Mouse (Mus musculus) mesoderm, embryonic 11.5 days (tissue): ENCODE results near the gene Rbms2.
"Not testable (repeated sequence)": the region's sequence is repeated elsewhere in the genome, so short reads cannot be mapped to it uniquely, and the experiment has no call there.

Experiments
- DNase-seq: peaks from one replicate; pipeline ENCODE4 v3.0.0-alpha.2; 2012; ENCODE audit warnings: low read depth, low spot score

Gene Rbms2

DNA sequence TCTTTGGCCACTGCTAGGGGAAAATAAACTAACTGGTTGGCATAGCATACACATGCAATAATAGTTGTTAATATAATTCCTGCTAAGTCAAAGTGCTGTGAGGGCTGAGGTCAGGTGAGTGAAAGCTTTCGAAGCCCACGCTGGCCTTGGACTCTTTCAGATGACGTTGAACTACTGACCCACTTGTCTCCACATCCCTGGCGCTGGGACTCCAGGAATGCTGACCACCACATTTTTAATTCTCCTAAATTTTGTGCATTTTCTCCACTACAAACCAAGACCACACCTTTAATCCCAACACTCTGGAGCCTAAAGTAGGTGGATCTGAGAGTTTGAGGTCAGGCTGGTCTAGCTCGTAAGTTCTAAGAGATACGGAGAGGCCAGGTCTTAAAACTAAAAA is 13.0 kb upstream of the Rbms2 start:
- DNase-seq, result no peak

- not testable (repeated sequence) for DNase-seq
Observed at GRCm38 (mm10) chr10:128192030-128192766, 12.1 kb upstream of the Rbms2 start.

DNA sequence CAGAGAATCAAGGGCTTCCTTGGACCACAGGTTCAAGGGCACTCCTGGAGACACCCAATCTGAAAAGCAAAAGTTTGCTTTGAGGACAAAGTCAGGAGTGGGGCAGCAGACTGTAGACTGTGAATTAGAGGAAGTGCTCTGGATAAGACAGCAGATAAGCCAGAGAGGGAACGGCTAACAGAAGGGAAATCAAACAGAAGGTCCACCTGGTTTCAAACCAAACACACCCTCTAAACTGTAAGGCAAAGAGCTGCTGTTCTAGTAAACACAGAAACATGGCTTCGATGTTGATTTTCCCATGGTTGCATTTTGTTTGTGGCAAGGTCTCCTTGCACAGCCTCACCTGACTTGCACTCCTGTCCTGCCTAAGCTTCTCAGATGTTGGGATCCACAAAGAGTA is 11.4 kb upstream of the Rbms2 start:
- no peak for DNase-seq

DNA sequence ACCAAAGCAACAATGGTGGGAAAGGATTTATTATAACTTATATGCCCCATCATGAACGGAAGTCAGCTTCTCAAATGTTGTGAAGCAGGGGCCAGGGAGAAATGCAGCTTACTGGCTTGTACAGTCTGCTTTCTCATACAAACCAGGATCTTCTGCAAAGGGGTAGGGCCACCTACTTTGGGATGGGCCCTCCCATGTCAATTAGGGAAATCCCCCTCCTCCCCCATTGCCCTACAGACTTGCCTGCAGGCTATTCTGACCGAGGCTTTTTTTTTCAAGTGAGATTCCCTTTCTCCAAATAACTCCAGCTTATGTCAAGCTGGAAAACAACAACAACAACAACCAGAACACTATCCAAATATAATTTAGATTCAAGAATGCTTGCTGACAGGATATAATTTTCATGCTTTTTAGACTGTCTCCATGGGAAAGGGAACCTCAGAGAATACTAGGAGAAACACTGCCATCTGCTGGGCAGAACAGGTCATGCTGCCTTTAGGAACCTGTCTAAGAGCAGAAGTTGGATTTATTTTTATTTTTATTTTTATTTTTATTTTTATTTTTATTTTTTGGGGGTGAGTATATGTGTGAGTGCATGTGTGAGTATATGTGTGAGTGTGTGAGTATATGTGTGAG is 8.3 kb upstream of the Rbms2 start:
- peak; percentile 83 for DNase-seq

GRCm38 (mm10) chr10:128187181-128187605 is 7.1 kb upstream of the Rbms2 start:
- DNase-seq, result no peak

DNA sequence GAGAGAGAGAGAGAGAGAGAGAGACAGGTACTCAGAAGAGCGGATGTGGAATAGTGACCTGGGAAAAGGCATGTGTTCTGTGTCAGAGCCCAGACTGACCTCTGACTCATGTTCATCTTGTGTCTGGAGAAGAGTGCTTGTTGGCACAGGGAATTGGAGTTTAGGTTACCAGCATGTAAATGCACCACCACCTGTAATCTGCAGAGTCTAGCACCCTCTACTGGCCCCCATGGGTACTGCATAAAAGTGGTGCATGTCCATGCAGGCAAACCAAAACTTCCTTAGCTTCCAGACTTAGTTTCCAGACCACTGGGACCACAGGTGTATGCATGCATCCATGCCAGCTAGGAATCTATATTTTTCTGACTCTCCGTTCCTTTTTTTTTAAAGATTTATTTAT is 5.9 kb upstream of the Rbms2 start:
- DNase-seq, result peak; percentile 91

GRCm38 (mm10) chr10:128185277-128185940 is 5.3 kb upstream of the Rbms2 start:
- no peak for DNase-seq

- no peak for DNase-seq
Observed at GRCm38 (mm10) chr10:128184296-128184695, 4.2 kb upstream of the Rbms2 start.

- no peak for DNase-seq
Observed at GRCm38 (mm10) chr10:128177316-128177715, 2.8 kb downstream of the Rbms2 start.

GRCm38 (mm10) chr10:128175996-128176755 is 3.9 kb downstream of the Rbms2 start:
- peak; percentile 88 for DNase-seq

GRCm38 (mm10) chr10:128175302-128175701 is 4.8 kb downstream of the Rbms2 start:
- no peak for DNase-seq

- DNase-seq, result not testable (repeated sequence)
Observed at GRCm38 (mm10) chr10:128171348-128171747, 8.7 kb downstream of the Rbms2 start.

DNA sequence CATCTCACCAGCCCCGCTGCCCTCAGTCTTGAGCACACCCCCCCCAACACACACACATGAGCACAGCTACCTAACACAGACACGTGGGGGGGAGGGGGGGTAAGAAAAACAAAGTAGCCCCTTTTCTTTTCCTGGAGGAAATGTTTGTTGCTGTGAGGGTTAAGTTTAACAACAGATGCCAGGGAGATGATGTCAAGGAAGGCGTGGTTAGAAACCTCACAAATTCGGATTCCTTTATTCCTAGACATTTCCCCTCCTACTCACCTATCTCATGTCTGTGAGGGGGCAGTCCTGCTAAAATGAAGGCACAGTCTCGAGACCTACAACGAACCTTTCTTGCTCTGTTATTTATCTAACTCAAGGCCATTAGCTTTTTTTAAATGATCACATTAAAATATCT is 13.0 kb downstream of the Rbms2 start:
- DNase-seq, result no peak

GRCm38 (mm10) chr10:128165726-128166125 is 14.4 kb downstream of the Rbms2 start:
- DNase-seq, result not testable (repeated sequence)

DNA sequence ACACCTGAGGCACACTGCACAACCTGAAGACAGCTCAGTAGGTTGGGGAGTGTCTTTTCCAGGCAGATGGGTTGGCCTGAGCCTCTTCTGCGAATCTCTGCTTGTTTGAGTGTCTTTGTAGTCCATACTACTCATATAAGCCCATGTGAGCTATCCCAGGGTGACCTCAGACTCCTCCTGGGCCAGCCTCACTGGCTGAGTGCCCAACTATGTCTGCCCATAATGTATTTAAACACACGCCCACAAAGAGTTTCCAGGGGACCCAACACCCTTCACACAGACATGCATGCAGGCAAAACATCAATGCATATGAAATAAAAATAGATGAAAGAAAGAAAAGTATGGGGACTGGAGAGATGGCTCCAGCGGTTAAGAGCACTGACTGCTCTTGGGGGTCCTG is 26.1 kb downstream of the Rbms2 start:
- no peak for DNase-seq

GRCm38 (mm10) chr10:128150941-128151340 is 29.2 kb downstream of the Rbms2 start:
- no peak for DNase-seq

GRCm38 (mm10) chr10:128149592-128149991 is 30.5 kb downstream of the Rbms2 start:
- DNase-seq, result peak; percentile 74

- no peak for DNase-seq
Observed at GRCm38 (mm10) chr10:128148789-128149365, 31.2 kb downstream of the Rbms2 start.

DNA sequence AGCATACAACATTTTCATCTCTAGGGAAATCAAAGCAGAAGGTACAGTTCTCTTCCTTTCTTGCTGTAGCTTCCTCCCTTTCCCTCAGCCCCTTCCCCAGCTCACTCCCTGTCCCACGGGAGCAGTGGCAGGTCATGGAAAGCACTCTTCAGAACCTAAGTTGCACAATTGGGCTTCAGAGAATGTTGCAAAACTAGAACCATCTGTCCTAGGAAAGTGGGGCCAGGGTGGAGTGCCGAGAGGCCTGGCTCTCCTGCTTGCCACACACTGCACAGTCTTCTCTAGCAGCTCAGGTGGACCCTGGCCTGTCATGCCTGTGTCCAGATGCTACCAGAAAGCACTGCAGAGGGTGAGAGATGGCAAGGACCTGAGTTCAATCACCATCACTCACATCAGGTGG is 35.1 kb downstream of the Rbms2 start:
- DNase-seq, result no peak

- DNase-seq, result no peak
Observed at GRCm38 (mm10) chr10:128143659-128144058, 36.4 kb downstream of the Rbms2 start.

GRCm38 (mm10) chr10:128142165-128142564 is 37.9 kb downstream of the Rbms2 start:
- no peak for DNase-seq
